Mouse (Mus musculus): ENCODE results near the gene Mras.

Gene Mras

DNA sequence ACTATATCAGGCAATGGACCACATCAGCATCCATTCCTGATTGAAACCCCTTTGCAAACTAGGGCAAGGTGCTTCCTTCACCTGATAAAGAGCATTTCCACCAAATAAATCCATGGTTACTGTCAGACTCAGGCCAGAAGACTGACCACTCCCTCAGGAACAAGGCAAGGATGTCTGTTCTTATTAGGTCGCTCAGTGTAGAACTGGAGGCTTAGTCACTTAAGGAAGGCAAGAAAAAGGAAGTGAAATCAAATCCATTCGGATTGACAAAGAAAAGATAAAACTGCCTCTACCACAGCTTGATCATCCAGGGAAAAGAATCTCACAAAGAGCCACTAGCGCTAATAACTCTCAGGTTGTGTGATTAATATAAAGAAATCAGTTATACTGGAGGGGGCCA, 27.9 kb downstream of the Mras start:
- no peak for DNase-seq

GRCm38 (mm10) chr9:99401288-99401974, 35.8 kb downstream of the Mras start:
- DNase-seq, result no peak

- peak; percentile 35 to 65 for DNase-seq
Measured at GRCm38 (mm10) chr9:99400781-99401180, 36.4 kb downstream of the Mras start.

GRCm38 (mm10) chr9:99397056-99397815, 39.9 kb downstream of the Mras start:
- DNase-seq, result no peak

GRCm38 (mm10) chr9:99394366-99394765, 42.8 kb downstream of the Mras start:
- no peak for DNase-seq

GRCm38 (mm10) chr9:99393146-99393545, 44.0 kb downstream of the Mras start:
- DNase-seq, result no peak

DNA sequence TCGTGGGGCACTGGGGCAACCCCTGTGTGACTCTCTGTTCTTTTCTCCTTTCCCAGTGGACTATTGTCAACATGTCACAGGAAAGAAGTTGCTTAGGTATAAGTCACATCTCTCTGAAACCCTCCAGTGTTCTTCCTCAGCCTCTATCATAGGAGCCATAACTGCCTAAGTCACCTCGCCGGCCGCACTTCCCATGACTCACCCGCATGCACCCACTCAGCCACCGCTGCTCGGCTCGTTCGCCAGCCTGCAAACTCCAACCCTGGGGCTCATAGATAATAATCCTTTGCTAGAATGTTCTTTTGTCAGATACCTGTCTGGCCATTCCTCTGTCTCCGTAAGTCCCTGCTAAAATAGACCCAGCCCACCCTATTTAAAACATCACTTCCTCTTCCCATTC, 45.6 kb downstream of the Mras start:
- no peak for DNase-seq

DNA sequence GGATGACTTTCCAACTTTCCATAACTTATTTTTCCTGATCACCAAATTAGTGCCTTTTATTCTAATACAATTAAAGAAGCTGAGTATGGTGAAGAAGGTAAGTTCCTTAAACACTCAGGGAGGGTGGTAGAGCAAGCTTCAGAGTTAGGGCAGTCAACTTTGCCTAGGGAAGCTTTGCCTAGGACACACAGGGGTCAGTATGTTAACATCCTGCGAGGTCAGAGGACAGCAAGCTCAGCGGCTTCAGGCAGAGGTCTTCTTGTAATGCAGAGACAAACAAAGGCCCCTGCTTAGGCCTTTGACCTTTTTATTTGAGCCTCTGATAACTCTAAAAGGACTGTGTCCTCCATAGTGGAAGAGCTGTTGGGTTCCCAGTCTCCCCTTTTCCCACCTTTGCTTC, 46.5 kb downstream of the Mras start:
- no peak for DNase-seq

DNA sequence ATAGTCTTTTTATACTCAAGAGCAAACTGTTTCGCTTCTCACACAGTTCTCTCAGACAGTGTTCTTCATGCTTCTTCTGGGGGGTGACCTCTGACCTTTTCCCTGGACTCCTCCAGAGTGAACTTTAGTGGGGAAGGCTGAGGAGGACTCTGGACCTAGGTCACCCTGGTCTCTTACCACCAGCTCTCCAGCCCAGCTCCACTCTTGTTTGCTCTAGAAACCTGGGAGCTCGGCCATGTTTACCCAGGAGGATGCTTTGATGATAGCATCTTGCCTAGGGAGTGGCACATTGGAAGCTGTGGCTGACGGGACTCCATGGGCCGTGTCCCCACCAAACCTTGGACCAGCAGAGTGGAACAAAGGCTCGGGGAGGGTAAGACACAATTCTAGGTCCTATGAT, 47.0 kb downstream of the Mras start:
- peak; percentile 64 to 65 for DNase-seq

GRCm38 (mm10) chr9:99389506-99389905, 47.7 kb downstream of the Mras start:
- no peak for DNase-seq

- DNase-seq, result no peak
Measured at GRCm38 (mm10) chr9:99388856-99389255, 48.3 kb downstream of the Mras start.

- no peak for DNase-seq
Measured at GRCm38 (mm10) chr9:99388078-99388477, 49.1 kb downstream of the Mras start.

GRCm38 (mm10) chr9:99382556-99382955, 54.6 kb downstream of the Mras start:
- no peak for DNase-seq

DNA sequence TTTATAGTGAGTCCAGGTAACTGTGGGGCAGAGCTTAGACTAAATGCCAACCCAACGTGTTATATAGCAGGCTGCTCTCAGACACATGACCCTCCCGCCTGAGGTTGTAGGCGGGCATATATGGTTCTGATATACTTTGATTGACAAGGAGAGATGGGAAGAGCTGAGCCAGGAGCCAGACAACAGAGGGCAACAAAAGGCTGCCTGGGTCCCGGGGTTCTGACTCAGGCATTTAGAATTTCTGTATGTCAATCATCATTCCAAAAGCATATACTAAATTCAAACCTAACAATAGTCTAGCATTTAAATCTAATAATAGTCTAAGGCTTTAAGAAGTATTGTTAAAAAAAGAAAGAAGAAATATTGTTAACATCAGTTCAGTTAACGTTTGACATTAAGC, 58.0 kb downstream of the Mras start:
- no peak for DNase-seq

DNA sequence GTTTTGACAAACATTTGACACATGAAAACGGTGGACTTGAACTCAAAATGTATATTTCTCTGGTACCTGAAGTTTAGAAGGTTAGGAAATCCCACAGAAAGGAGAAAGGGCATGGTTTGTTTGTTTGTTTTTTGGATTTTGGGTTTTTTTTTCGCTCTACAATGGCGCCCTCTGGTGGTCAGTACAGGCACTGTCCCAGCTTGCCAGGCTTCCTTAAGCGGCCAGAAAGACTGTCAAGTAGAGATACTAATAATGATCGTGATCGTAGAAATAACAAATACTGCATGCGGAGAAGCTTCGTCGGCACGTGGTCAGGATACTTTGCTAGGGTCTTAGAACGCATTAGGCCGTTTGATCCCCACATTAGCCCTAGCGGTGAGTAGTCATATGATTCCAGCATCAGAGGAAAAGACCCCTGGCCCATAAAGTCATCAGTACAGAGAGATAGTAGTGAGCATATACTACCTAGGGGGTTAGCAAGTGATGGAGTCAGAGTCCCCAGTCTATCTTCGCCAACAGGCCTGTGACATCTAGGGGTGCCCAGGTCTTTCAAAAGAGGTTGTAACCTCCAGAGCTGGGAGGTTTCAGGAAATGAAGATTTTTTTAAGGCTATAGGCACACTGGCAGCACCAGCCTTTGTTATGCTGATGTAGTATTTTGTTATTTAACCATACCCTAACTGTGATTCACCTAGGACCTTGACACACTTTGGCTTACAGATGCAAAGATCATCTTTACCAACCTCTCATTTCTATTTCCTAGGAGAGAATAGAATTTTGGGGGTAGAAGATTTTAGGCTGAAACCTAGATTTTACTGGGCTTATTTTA, 60.4 kb downstream of the Mras start:
- DNase-seq, result peak; percentile 22 to 72

- DNase-seq, result no peak
Measured at GRCm38 (mm10) chr9:99368431-99368830, 68.8 kb downstream of the Mras start.

DNA sequence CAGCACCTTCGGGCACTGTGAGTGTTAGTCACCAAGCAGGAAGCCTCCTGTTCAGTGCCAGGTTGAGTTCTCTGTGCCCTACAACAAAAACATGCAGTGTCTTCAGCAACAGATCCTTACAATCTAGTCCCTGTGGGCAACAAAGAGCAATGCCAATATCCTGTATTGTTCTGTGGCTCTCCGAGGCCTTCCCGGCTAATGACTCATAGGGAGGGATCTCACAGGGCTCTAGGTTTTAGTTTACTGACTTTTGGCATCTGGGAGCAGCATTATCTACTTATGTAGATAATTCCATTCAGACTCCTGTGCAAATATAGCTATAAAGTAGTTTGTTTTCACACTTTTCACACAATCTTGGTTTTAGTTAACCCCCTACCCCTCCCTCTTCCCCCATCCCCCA, 71.3 kb downstream of the Mras start:
- no peak for DNase-seq

DNA sequence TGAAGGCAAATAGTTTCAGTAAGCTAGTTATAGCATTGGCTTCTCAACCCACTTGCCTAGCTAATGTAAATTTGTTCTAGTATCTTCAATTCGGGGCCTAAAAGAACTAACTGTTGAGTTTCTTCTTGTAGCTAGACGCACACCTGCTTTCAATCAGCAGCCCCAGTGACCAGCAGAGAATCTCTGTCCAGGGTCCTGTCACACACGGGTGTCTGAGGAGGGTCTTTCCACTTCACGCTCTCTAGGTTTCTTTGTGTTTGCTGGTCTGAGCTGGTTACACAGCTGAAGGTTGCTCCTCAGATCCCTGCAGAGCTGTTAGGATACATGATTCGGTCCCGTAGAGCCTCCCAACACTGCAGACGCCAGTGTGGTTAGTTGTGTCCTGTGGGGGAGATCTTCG, 74.1 kb downstream of the Mras start:
- DNase-seq, result no peak

- no peak for DNase-seq
Measured at GRCm38 (mm10) chr9:99361946-99362345, 75.2 kb downstream of the Mras start.

GRCm38 (mm10) chr9:99359012-99359411, 78.2 kb downstream of the Mras start:
- DNase-seq, result no peak

DNA sequence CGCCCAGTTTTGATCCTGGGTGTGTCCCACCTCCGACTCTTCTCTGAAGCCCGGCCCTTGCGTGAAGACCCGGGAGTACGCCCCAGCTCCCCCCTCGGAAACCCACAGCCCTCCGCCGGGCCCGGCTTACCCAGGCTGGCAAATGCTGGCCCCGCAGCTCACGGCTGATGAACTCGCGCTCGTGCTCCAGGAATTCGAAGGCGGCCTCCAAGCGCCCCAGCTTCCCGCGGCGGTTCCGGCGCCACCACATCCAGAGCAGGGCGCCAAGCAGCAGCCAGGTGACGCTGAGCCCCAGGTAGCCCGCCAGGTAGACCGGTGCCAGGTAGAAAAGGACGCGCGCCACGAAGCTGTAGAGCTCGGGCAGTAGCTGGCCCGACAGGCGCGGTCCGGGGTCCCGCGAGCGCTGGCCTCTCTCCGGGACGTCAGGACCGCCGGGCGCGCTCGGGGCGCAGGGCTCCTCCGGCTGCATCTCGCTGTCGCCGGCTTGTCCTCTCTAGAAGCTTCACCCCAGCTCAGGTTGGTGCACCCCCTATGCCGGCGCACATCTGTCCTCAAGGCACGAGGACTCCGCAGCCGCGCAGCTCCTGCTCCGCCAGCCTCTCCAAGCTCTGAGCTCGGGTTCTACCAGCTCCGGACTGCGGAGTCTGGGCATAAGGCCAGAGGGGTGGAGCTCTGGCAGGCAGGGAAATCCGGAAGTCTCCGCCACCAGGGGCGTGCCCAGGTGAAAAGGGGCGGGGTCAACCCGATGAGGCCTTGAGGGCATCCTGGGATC, 79.1 kb downstream of the Mras start, which contains the start of gene Esyt3:
Gene Esyt3 (minus strand): TSS at position 637 of the 772 bp plus-strand sequence.
- DNase-seq, result peak; percentile 42 to 82

GRCm38 (mm10) chr9:99357561-99357920, 79.6 kb downstream of the Mras start:
- no peak for DNase-seq

DNA sequence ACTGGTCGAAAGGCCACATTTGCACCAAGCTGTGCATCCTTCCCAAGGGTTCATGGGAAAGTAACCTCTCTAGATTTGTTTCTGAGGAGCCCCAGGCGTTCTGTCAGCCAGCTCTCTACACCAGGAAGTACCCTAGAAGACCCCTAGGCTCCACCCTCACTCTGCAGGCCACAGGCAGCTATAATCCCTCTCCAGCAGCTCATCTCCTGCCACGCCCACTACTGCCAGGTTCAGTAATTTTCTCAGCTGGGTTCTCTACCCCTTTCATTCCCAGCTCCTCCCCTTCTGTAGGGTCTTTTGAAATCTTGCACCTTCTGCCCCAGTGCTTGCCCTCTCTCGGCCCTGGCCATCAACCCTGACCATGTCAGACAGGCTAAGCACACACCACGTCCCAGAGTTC, 81.2 kb downstream of the Mras start:
- DNase-seq, result no peak
